Mouse (Mus musculus) heart, embryonic 11.5 days (tissue): ENCODE measurements around the gene Ube2n. TPM values are rescaled to one million over a fixed set of nuclear protein-coding genes. Genes with fewer than 3 reads are reported as not detected.
"Not testable (repeated sequence)": the region's sequence is repeated elsewhere in the genome, so short reads cannot be mapped to it uniquely, and the experiment has no call there.

Source experiments
- ATAC-seq: fragments of 200-750 bp; cut with Nextera tagmentation; replicated peaks from 2 replicates; pipeline ENCODE4 v1.8.0; 2017; ENCODE audit warnings: moderate library complexity; ENCODE audit not compliant: insufficient number of reproducible peaks, low FRiP score, low TSS enrichment
- H3K27ac ChIP-seq: fragments of 300-500 bp; sonication (generic); 2 replicates; pipeline ENCODE4 v1.5.1; 2014; ENCODE audit warnings: mild to moderate bottlenecking, low read depth, low read length
- H3K27me3 ChIP-seq: fragments of 300-500 bp; sonication (generic); 2 replicates; pipeline ENCODE4 v1.6.1; 2014; ENCODE audit warnings: mild to moderate bottlenecking, low read length, mixed read lengths; ENCODE audit not compliant: control insufficient read depth, insufficient read depth
- H3K36me3 ChIP-seq: fragments of 300-500 bp; sonication (generic); 2 replicates; pipeline ENCODE4 v1.6.1; 2014; ENCODE audit warnings: mild to moderate bottlenecking, low read length, moderate library complexity, mixed read lengths; ENCODE audit not compliant: control insufficient read depth, insufficient read depth
- H3K4me1 ChIP-seq: fragments of 300-500 bp; sonication (generic); 2 replicates; pipeline ENCODE4 v1.6.1; 2014; ENCODE audit warnings: low read length; ENCODE audit not compliant: control insufficient read depth, insufficient read depth
- H3K4me2 ChIP-seq: fragments of 300-500 bp; sonication (generic); 2 replicates; pipeline ENCODE4 v1.6.1; 2014; ENCODE audit warnings: mild to moderate bottlenecking, moderate library complexity
- H3K4me3 ChIP-seq: fragments of 300-500 bp; sonication (generic); 2 replicates; pipeline ENCODE4 v1.5.1; 2014; ENCODE audit warnings: low read depth, low read length
- H3K9ac ChIP-seq: fragments of 300-500 bp; sonication (generic); 2 replicates; pipeline ENCODE4 v1.6.1; 2014; ENCODE audit warnings: mild to moderate bottlenecking, low read depth, low read length, moderate library complexity
- H3K9me3 ChIP-seq: fragments of 300-500 bp; sonication (generic); replicated peaks from 2 replicates; pipeline ENCODE4 v1.6.1; 2016; ENCODE audit warnings: low read length; ENCODE audit not compliant: control insufficient read depth
- WGBS: fragments of 180-500 bp; shearing (Covaris S2); extraction: QIAGEN DNeasy Blood & Tissue Kit; methylation state at CpG from one replicate; pipeline ENCODE4 v1.1.7; 2014; ENCODE audit not compliant: insufficient replicate concordance; 5-methylcytosine and 5-hydroxymethylcytosine counted together
- polyA plus RNA-seq: library from polyadenylated mRNA; unstranded; fragments of >200 nt; fragmentation: Nextera tagmentation; extraction: Ambion mirVana; gene quantifications from 2 replicates; pipeline ENCODE4 v1.2.1, GENCODE M21; 2014

The Ube2n gene
- polyA plus RNA-seq, 1 experiment from 2014 or later = 322 TPM

GRCm38 (mm10) chr10:95544651-95545050, 29.7 kb downstream of the Ube2n start:
- 76% methylated on average over 2 of the region's 2 CpGs for WGBS
- Histone ChIP-seq H3K4me3 (no peak overlapping the region), H3K9me3 (no peaks in the 10 kb centered on the region), H3K27me3 (no peaks in the 10 kb centered on the region), H3K4me2 (no peak overlapping the region), H3K9ac (no peak overlapping the region), H3K36me3 (peaks cover 23% of the 10 kb centered on the region), H3K27ac (no peak overlapping the region), H3K4me1 (peaks cover 7% of the 10 kb centered on the region; the same call in 1 of the 2 replicates)
- no peak for ATAC-seq

GRCm38 (mm10) chr10:95545051-95545450, 30.1 kb downstream of the Ube2n start:
- Histone ChIP-seq H3K9ac (no peak overlapping the region), H3K27me3 (no peaks in the 10 kb centered on the region), H3K4me3 (no peak overlapping the region), H3K27ac (no peak overlapping the region), H3K4me2 (no peak overlapping the region), H3K36me3 (peaks cover 23% of the 10 kb centered on the region), H3K4me1 (peaks cover 5% of the 10 kb centered on the region; the same call in 1 of the 2 replicates), H3K9me3 (no peaks in the 10 kb centered on the region)
- 83% methylated on average over 4 of the region's 4 CpGs for WGBS
- no peak for ATAC-seq

- Histone ChIP-seq H3K9me3 (no peaks in the 10 kb centered on the region), H3K9ac (no peak overlapping the region), H3K27ac (no peak overlapping the region), H3K27me3 (no peaks in the 10 kb centered on the region), H3K4me1 (0 out of 2 replicates have a peak, but pooled peaks cover 5% of the 10 kb centered on the region), H3K36me3 (peaks cover 23% of the 10 kb centered on the region), H3K4me2 (no peak overlapping the region), H3K4me3 (no peak overlapping the region)
- 96% methylated on average over 2 of the region's 2 CpGs for WGBS
- ATAC-seq = no peak
Measured at GRCm38 (mm10) chr10:95546178-95546577, 31.2 kb downstream of the Ube2n start.

- no peak for ATAC-seq
- 0 out of 2 replicates have a peak, but pooled peaks cover 2% of the 10 kb centered on the region for H3K4me1 ChIP-seq
- H3K4me3 ChIP-seq = no peak overlapping the region
- no peaks in the 10 kb centered on the region for H3K27me3 ChIP-seq
- no peaks in the 10 kb centered on the region for H3K9me3 ChIP-seq
- no peak overlapping the region for H3K4me2 ChIP-seq
- 87% methylated on average over 11 of the region's 11 CpGs for WGBS
- no peak overlapping the region for H3K9ac ChIP-seq
- H3K27ac ChIP-seq = no peak overlapping the region
- peaks cover 21% of the 10 kb centered on the region for H3K36me3 ChIP-seq
Measured at GRCm38 (mm10) chr10:95548154-95548826, 33.3 kb downstream of the Ube2n start.

- not testable (repeated sequence) for H3K9me3 ChIP-seq, H3K9ac ChIP-seq, H3K4me3 ChIP-seq, H3K4me1 ChIP-seq, ATAC-seq, H3K4me2 ChIP-seq, H3K27me3 ChIP-seq, H3K27ac ChIP-seq
- 69% methylated on average over 5 of the region's 5 CpGs for WGBS
- H3K36me3 ChIP-seq = peaks cover 20% of the 10 kb centered on the region
Measured at GRCm38 (mm10) chr10:95549080-95549479, 34.1 kb downstream of the Ube2n start.

GRCm38 (mm10) chr10:95550506-95550905, 35.6 kb downstream of the Ube2n start:
- WGBS = 58% methylated on average over 1 of the region's 1 CpGs
- Histone ChIP-seq H3K27me3 (no peaks in the 10 kb centered on the region), H3K9me3 (no peaks in the 10 kb centered on the region), H3K27ac (no peak overlapping the region), H3K4me1 (0 out of 2 replicates have a peak, but pooled peaks cover 2% of the 10 kb centered on the region), H3K4me2 (no peak overlapping the region), H3K4me3 (no peak overlapping the region), H3K9ac (no peak overlapping the region), H3K36me3 (peaks cover 17% of the 10 kb centered on the region)
- ATAC-seq = no peak

- Histone ChIP-seq H3K9ac (no peak overlapping the region), H3K9me3 (no peaks in the 10 kb centered on the region), H3K36me3 (peaks cover 12% of the 10 kb centered on the region; the same call in 1 of the 2 replicates), H3K4me1 (peaks cover 11% of the 10 kb centered on the region), H3K27ac (no peak overlapping the region), H3K4me2 (no peak overlapping the region), H3K27me3 (no peaks in the 10 kb centered on the region), H3K4me3 (no peak overlapping the region)
- ATAC-seq = no peak
Measured at GRCm38 (mm10) chr10:95551752-95552151, 36.8 kb downstream of the Ube2n start.

GRCm38 (mm10) chr10:95552326-95552725, 37.4 kb downstream of the Ube2n start:
- H3K27ac ChIP-seq = no peak overlapping the region
- H3K9ac ChIP-seq = no peak overlapping the region
- WGBS = 74% methylated on average over 3 of the region's 3 CpGs
- H3K4me1 ChIP-seq = peaks cover 11% of the 10 kb centered on the region
- H3K27me3 ChIP-seq = no peaks in the 10 kb centered on the region
- no peaks in the 10 kb centered on the region for H3K9me3 ChIP-seq
- peaks cover 10% of the 10 kb centered on the region; the same call in 1 of the 2 replicates for H3K36me3 ChIP-seq
- no peak overlapping the region for H3K4me2 ChIP-seq
- no peak overlapping the region for H3K4me3 ChIP-seq
- no peak for ATAC-seq

- Histone ChIP-seq H3K4me3 (no peak overlapping the region), H3K36me3 (peaks cover 2% of the 10 kb centered on the region; the same call in 1 of the 2 replicates), H3K27ac (peak overlapping the region; percentile 43; the same call in 1 of the 2 replicates), H3K4me2 (no peak overlapping the region), H3K27me3 (no peaks in the 10 kb centered on the region), H3K9ac (0 out of 2 replicates have a peak overlapping the region, but pooled peaks have one; percentile 18), H3K9me3 (no peaks in the 10 kb centered on the region), H3K4me1 (peaks cover 21% of the 10 kb centered on the region)
- no peak for ATAC-seq
- 82% methylated on average over 11 of the region's 11 CpGs for WGBS
Measured at GRCm38 (mm10) chr10:95555866-95556265, 40.9 kb downstream of the Ube2n start.
